Mouse (Mus musculus) heart, adult 9 months (tissue): Measurements from ENCODE around the gene Lrfn4.

Source experiments
- DNase-seq, 2 experiments: peaks; one replicate each; pipeline ENCODE4 v3.0.0; 2022; ENCODE audit warnings: low spot score in 2 of 2

The Lrfn4 gene

DNA sequence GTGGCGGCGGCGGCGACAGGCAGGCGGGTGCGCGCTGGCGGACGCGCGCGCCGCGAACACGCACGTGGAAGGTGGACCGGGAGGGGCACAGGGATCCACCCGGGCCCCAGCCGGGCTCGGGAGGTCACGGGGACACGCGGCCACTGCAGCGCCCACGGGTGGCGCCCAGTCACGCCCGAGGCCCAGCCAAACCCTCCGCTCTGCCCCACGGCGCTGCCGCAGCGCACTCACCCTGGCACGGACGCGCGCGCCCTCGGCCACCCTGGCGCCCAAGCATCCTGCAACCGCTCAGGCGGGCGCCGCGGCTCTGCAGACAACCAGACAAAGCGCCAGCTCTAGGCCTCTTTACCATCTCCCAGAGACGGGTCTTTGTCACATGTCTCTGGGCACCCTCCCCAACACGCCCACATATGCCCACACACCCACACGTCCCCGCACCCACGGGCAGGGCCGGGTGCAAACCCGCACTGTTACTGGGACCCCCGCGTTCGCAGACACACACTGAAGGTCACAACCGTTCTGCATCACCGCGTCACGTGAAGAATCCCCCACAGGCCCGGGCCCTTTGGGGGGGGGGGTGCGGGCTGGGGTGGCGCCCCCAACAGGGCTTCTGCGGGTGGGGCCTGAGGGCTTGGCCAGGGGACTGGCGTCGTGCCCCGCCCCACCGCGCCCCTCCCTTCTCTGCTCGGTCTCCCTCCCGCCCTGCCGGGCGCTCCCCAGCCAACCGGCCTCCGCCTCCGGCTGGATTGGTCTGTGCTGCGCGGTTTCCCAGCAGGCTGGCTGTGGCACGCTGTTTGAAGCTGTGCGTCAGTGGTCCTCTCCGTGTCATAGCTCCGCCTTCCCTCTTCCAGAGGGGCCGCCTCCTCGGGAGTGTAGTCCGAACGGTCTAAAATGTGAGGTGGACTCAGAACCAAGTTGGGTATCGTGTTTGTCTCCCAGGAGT, at the start of gene Lrfn4:
TSS of gene Lrfn4 (minus strand) at position 517 of the 943 bp plus-strand sequence.
- DNase-seq: peak; percentile 82 to 83

DNA sequence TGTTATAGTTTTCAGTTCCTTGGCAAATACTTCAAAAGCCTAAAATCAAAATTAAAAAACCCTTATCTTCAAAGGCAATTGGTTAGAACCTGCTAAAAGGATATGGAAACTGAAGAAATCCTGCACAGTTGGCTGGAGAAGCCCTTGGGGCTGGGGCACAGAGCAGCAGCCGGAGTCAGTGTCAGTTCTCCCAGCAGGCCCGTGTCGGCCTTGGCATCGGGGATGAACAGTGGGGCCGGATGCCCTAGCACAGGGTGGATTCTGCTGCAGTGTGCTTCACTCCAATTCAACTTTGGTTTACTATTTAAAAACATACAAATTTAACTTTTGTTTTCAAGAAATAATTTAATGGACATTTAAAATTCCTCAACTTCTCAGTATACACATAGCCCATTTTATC, 42.7 kb upstream of the Lrfn4 start:
- DNase-seq: no peak

DNA sequence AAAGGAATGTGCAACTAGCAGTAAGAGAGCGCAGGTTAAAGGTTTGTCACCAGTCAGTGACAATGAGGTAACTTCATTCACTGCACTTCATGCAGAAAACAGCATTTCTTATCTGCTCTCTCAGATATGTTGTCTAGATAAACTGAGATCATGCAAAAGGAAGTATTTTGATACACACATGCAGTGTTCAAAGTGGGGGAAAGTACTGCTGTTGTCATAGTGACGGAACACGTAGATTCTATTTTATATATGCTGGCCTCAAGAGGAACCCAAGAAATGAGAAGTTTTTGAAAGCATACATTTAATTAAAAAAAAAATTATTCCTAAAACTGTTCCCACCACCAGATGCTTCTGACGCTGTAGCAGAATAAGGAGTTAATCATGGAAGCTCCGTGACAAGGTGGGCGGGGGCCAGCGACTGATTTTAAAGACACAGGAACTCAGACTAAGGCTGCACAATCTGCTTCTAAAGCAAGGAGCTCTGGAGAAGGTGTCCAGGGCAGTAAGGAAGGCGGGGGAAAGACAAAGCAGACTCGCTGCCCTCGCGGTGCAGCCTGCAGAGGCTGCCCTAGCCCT, 31.5 kb upstream of the Lrfn4 start:
- DNase-seq: no peak

DNA sequence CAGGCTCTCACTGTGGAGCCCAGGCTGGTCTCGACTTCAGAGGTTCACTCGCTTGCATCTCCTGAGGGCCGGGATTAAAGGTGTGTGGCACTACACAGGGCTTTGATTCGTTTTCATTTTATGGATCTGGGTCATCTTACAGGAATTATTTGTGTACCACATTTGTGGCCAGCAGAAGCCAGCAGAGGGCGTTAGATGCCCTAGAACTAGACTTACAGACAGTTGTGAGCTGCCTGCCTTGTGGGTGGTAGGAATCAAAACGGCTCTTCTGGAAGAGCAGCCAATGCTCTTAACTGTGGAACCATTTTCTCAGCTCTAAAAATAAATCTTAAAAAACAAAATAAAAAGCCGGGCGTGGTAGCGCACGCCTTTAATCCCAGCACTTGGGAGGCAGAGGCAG, 28.8 kb upstream of the Lrfn4 start:
- DNase-seq: no peak

- DNase-seq: no peak
These were observed 20.5 kb upstream of the Lrfn4 start for GRCm38 (mm10) chr19:4635986-4636385.

DNA sequence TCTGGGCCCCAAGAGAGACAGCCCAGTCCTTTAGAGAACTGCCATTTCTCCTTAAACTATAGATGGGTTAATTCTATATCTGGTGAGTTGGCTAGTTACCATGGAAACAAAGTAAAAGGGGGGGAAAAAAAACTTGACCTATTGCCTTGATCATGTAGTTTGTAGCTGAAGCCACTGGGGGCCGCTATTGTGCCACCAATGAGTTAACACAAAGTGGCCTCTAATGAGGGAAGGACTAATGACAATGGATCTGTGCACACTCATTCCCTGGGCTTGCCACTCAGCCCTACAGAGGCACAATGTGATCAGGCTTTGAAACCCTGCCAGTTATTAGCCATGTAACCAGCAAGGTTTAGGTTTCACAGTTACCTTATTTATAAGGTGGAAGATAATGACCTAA, 13.4 kb upstream of the Lrfn4 start:
- peak in 1 of 2 experiments; percentile 45 for DNase-seq

GRCm38 (mm10) chr19:4625829-4626535, 10.5 kb upstream of the Lrfn4 start:
- DNase-seq: no peak

- DNase-seq: peak; percentile 88 to 91
These were observed 9.8 kb upstream of the Lrfn4 start, which contains the start of gene Rce1 for GRCm38 (mm10) chr19:4625179-4625828. TSS of gene Rce1 (minus strand) at chr19:4625641.

DNA sequence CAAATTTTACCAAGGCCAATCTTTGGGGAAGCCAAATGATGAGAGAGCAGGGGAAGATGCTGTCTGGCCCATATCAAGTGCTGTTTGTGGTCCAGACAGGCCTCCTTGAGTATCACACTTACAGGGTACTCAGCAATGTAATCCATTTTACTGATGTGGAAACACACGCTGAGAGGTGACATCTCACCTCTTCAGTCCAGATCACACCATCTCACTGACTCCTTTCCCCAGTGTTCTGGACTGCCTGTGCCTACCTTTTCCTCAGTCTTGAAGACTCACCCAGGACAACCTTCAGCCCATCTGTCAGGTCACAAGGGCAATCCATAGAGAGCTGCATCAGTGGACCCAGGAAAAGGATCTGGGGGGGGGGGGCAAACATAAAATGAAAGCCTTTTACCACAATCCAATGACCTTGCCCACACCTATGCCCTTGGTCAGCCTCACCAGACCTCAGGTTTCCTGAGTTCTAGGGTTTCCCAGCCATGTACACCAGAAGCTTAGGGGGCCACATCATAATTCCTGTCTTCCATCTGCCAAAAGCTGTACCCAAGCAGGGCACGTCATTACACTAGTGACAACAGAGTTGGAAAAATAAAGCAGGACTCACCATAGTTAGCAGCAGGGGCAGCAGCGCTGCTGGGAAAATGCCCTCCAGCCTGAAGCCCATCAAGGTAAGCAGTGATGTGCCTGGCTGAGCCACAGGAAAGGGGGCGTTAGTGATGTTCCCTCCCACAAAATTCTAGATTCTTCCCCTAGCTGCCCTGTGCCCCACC, 9.1 kb upstream of the Lrfn4 start:
- no peak for DNase-seq

GRCm38 (mm10) chr19:4624006-4624405, 8.5 kb upstream of the Lrfn4 start:
- no peak for DNase-seq

DNA sequence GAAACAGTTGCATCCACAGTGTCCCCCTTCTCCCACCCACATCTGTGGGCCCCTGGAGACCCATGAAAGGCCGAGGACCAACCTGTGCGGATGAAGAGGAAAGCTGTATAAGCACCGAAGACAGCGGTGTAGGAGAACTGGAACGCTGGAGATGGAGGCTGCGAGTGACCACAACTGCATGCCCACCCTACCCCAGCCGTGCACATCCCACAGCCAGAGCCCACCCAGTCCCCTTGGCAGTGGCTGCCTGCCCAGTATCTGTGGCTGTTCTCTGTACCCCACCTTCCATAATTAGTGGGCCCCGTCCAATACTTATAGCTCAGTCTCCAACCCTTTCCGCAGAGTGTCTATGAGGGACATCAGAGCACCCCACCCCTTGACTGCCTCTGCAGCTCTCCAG, 8.0 kb upstream of the Lrfn4 start:
- no peak for DNase-seq

DNA sequence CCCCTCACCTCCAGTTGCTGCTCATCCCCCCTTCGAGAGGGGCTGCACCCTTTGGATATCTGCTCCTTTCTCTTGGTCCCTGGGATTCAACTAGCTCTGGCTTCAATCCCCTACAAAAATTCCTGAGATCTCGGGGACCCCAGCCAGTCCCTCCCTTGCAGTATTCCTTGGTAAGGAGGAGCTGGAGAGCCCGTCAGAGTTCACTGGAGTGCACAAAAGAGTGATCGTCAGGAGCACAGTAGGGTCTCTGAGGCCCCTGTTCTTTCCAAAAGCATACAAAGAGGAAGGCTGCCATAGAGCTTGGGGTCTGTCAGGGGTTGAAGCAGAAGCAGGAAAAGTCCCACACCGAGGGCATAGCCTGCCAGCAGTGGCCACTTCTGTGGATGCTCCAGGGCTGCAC, 7.3 kb upstream of the Lrfn4 start:
- DNase-seq: no peak

DNA sequence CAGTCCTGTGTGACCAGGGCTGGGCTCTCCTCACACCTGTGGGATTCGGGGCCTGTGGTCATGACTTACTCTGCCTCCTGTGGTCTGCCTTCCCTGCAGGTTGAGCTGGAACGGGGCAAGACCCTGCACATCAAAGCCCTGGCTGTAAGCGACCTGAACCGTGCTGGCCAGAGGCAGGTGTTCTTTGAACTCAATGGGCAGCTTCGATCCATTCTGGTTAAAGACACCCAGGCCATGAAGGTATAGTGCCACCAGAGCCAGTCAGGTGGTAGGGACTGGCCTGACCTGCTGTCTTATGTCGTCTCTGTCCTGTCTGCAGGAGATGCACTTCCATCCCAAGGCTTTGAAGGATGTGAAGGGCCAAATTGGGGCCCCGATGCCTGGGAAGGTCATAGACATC, 5.3 kb upstream of the Lrfn4 start:
- DNase-seq: no peak

- DNase-seq: no peak
These were observed 4.0 kb upstream of the Lrfn4 start for GRCm38 (mm10) chr19:4619461-4619860.

GRCm38 (mm10) chr19:4618183-4618582, 2.7 kb upstream of the Lrfn4 start:
- no peak for DNase-seq

DNA sequence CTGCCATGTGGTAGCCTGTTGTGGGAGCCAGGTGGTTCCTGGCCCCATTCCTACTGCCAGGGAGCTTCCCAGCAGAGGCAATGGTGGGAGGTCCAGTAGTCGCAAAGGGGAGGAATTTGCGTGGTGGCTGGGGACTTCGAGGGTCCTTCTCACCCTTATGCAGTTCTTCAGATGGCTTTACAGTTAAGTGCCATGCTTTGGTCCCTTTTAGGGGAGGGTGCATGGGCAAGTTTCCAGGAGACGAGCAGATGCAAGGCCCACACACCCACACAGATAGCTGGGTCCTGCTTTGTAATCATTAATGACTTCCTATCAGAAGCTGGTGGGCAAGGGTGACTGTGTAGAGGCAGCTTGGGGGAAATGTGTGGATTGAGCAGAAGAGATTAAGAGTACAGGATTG, 1.1 kb upstream of the Lrfn4 start:
- DNase-seq: no peak

- no peak for DNase-seq
These were observed 939 bp downstream of the Lrfn4 start for GRCm38 (mm10) chr19:4614305-4615150.

DNA sequence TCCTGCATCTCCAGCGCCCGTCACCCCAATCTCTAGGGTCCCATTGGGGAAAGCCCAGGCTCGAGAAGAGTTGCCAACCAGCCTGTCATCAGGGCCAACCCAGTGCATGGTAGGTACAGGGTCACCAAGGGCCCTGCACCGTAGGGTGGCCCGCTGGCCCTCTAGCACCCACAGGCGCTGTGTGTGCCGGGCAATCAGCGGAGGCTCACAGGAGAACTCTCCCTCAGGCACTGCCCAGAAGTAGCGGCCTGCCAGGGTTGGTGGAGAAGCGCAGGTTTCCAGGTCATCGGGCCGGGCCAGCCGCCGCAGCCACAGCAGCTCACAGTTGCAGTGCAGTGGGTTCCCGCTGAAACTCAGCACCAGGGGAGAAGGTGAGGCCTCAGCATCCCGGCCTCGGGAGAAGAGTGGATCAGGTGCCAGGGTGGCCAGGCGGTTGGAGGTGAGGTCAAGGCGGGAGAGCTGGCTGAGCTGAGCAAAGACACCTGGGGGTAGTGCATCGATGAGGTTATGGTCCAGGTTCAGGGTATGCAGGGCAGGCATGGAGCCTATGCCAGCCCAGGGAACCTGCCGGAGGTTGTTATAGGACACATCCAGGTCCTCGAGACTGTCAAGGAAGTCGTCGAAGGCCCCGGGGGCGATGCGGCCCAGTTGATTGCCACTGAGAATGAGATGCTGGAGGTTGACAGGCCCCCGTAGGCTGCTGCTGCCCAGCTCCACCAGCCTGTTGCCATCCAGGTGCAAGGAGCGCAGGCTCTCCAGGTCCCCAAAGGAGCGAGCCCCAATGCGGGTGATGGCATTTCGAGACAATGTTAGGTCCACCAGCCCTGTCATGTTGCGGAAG, 1.8 kb downstream of the Lrfn4 start:
- DNase-seq: no peak

- no peak for DNase-seq
These were observed 3.1 kb downstream of the Lrfn4 start for GRCm38 (mm10) chr19:4612181-4612961.
